Mouse (Mus musculus): ENCODE results near the gene Rbm5. TPM values are rescaled to one million over a fixed set of nuclear protein-coding genes. Genes with fewer than 3 reads are reported as not detected.

Rbm5 gene
- polyA plus RNA-seq, 1 experiment = 118 TPM

DNA sequence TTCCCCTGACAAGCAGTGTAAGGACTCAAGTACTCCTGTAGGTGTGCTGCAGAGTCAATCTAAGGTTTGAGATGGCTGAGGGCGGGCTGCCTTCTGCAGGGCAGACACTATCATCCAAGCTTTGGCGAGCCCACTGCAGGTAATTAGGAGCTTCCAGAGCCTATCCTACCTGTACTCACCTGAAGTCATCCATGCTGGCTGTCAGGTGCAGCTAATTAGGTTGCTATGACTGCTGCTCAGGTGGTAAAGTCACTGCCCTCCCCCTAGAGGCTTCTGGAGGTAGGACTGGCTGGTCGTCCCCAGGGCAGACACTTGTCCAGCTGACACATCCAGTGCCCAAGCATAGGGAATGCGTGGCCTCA is 32.0 kb downstream of the Rbm5 start:
- WGBS = 72% methylated on average over 4 of the region's 4 CpGs
- TF ChIP-seq CTCF (IDR thresholded peaks at IDR 0.05; ENCODE audit: control insufficient read depth, insufficient read depth, low read length) (peak; percentile 30; the same call in 1 of the 2 replicates), POLR2A (IDR thresholded peaks at IDR 0.05; ENCODE audit: borderline replicate concordance, control insufficient read depth, low read depth, low read length) (no peak)
- Histone ChIP-seq H3K4me3 (replicated peaks; ENCODE audit: control insufficient read depth, low read depth, low read length) (no peak overlapping the region), H3K27ac (ENCODE audit: control insufficient read depth, insufficient read depth, low read depth, low read length, poor library complexity) (no peak overlapping the region), H3K4me1 (ENCODE audit: control insufficient read depth, insufficient read depth, low read length) (no peaks in the 10 kb centered on the region)

- H3K4me3 ChIP-seq (replicated peaks; ENCODE audit: control insufficient read depth, low read depth, low read length) = no peak overlapping the region
- TF ChIP-seq CTCF (IDR thresholded peaks at IDR 0.05; ENCODE audit: control insufficient read depth, insufficient read depth, low read length) = peak; percentile 98
- TF ChIP-seq POLR2A (IDR thresholded peaks at IDR 0.05; ENCODE audit: borderline replicate concordance, control insufficient read depth, low read depth, low read length) = no peak
- H3K4me1 ChIP-seq (ENCODE audit: control insufficient read depth, insufficient read depth, low read length) = no peaks in the 10 kb centered on the region
- no peak overlapping the region for H3K27ac ChIP-seq (ENCODE audit: control insufficient read depth, insufficient read depth, low read depth, low read length, poor library complexity)
- WGBS = 23% methylated on average over 7 of the region's 7 CpGs
Measured at GRCm38 (mm10) chr9:107738020-107738840, 32.6 kb downstream of the Rbm5 start.

DNA sequence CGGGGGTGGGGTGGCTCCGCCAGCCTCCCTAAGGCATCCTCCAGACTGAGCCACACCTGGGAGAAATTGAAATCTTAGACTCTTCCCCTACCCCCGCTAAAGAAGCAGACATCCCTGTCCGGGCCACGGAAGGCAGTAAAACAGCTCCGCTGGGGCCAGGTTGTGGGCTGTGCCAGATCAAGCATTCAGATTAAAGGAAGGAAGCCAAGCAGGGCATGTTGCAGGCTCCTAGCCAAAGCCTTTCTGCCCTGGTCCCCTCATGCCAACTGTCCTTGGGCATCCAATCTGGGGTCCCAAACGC is 34.7 kb downstream of the Rbm5 start:
- no peaks in the 10 kb centered on the region for H3K4me1 ChIP-seq (ENCODE audit: control insufficient read depth, insufficient read depth, low read length)
- TF ChIP-seq CTCF (IDR thresholded peaks at IDR 0.05; ENCODE audit: control insufficient read depth, insufficient read depth, low read length) (no peak), POLR2A (IDR thresholded peaks at IDR 0.05; ENCODE audit: borderline replicate concordance, control insufficient read depth, low read depth, low read length) (no peak)
- WGBS = under 1% methylated on average over 7 of the region's 7 CpGs
- no peak overlapping the region for H3K27ac ChIP-seq (ENCODE audit: control insufficient read depth, insufficient read depth, low read depth, low read length, poor library complexity)
- no peak overlapping the region for H3K4me3 ChIP-seq (replicated peaks; ENCODE audit: control insufficient read depth, low read depth, low read length)

- TF ChIP-seq POLR2A (IDR thresholded peaks at IDR 0.05; ENCODE audit: borderline replicate concordance, control insufficient read depth, low read depth, low read length) (no peak), CTCF (IDR thresholded peaks at IDR 0.05; ENCODE audit: control insufficient read depth, insufficient read depth, low read length) (no peak)
- Histone ChIP-seq H3K4me3 (replicated peaks; ENCODE audit: control insufficient read depth, low read depth, low read length) (no peak overlapping the region), H3K4me1 (ENCODE audit: control insufficient read depth, insufficient read depth, low read length) (no peaks in the 10 kb centered on the region), H3K27ac (ENCODE audit: control insufficient read depth, insufficient read depth, low read depth, low read length, poor library complexity) (no peak overlapping the region)
- WGBS = 13% methylated on average over 17 of the region's 17 CpGs
Measured at GRCm38 (mm10) chr9:107735356-107736184, 35.2 kb downstream of the Rbm5 start.

- H3K4me1 ChIP-seq (ENCODE audit: control insufficient read depth, insufficient read depth, low read length) = no peaks in the 10 kb centered on the region
- H3K4me3 ChIP-seq (replicated peaks; ENCODE audit: control insufficient read depth, low read depth, low read length) = no peak overlapping the region
- TF ChIP-seq POLR2A (IDR thresholded peaks at IDR 0.05; ENCODE audit: borderline replicate concordance, control insufficient read depth, low read depth, low read length) = no peak
- TF ChIP-seq CTCF (IDR thresholded peaks at IDR 0.05; ENCODE audit: control insufficient read depth, insufficient read depth, low read length) = no peak
- 61% methylated on average over 7 of the region's 7 CpGs for WGBS
- H3K27ac ChIP-seq (ENCODE audit: control insufficient read depth, insufficient read depth, low read depth, low read length, poor library complexity) = no peak overlapping the region
Measured at GRCm38 (mm10) chr9:107734567-107734971, 36.2 kb downstream of the Rbm5 start.

DNA sequence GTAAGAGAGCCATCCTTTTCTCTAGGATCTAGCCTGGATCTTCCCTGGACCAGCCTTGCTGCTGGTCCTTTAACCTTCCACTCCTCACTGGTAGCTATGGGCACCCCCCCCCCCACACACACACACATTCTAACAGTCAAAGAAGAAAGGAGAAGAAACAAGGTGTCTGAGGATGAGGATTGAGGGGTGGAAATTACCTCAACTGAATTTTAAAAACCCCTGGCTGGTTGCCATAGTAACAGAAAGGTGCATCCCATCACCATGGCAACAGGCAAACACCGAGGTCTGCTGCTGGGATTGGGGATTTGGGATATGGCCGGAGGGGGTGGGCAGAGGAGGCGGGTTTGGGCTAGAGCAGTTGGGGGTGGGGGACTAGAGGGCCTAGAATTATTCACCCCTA is 41.1 kb downstream of the Rbm5 start:
- Histone ChIP-seq H3K27ac (ENCODE audit: control insufficient read depth, insufficient read depth, low read depth, low read length, poor library complexity) (no peak overlapping the region), H3K4me3 (replicated peaks; ENCODE audit: control insufficient read depth, low read depth, low read length) (no peak overlapping the region), H3K4me1 (ENCODE audit: control insufficient read depth, insufficient read depth, low read length) (no peaks in the 10 kb centered on the region)
- WGBS = 77% methylated on average over 3 of the region's 3 CpGs
- no peak for TF ChIP-seq POLR2A (IDR thresholded peaks at IDR 0.05; ENCODE audit: borderline replicate concordance, control insufficient read depth, low read depth, low read length)
- no peak for TF ChIP-seq CTCF (IDR thresholded peaks at IDR 0.05; ENCODE audit: control insufficient read depth, insufficient read depth, low read length)

GRCm38 (mm10) chr9:107728919-107729670 is 41.7 kb downstream of the Rbm5 start:
- H3K4me1 ChIP-seq (ENCODE audit: control insufficient read depth, insufficient read depth, low read length) = peaks cover 1% of the 10 kb centered on the region; the same call in 1 of the 2 replicates
- no peak for TF ChIP-seq CTCF (IDR thresholded peaks at IDR 0.05; ENCODE audit: control insufficient read depth, insufficient read depth, low read length)
- WGBS = 58% methylated on average over 6 of the region's 6 CpGs

DNA sequence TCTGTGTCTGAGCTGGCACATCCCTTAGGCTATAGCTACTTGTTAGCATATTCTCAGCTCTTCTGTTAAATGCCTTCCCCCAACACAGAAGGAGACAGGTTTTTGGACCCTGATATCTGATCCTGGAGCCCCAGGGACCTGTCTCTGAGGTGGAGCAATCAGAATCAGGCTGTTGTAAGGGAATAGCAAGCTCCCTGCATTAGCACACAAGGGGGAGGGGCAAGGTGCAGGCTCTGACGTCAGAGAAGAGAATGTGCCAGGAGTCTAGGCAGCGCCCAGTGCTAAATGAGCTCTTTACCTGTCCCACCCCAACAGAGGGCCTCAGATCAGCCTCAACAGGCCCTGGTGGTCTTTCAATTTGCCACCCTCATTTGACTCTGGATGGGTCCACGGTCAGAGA is 43.8 kb downstream of the Rbm5 start:
- TF ChIP-seq POLR2A (IDR thresholded peaks at IDR 0.05; ENCODE audit: borderline replicate concordance, control insufficient read depth, low read depth, low read length) (no peak), CTCF (IDR thresholded peaks at IDR 0.05; ENCODE audit: control insufficient read depth, insufficient read depth, low read length) (no peak)
- Histone ChIP-seq H3K4me3 (replicated peaks; ENCODE audit: control insufficient read depth, low read depth, low read length) (no peak overlapping the region), H3K27ac (ENCODE audit: control insufficient read depth, insufficient read depth, low read depth, low read length, poor library complexity) (no peak overlapping the region), H3K4me1 (ENCODE audit: control insufficient read depth, insufficient read depth, low read length) (peaks cover 1% of the 10 kb centered on the region; the same call in 1 of the 2 replicates)
- WGBS = 59% methylated on average over 3 of the region's 3 CpGs

More at GRCm38 (mm10) chr9:107728919-107729670, 41.7 kb downstream of the Rbm5 start:
- Histone ChIP-seq H3K27ac (ENCODE audit: control insufficient read depth, insufficient read depth, low read depth, low read length, poor library complexity) (no peak overlapping the region), H3K4me3 (replicated peaks; ENCODE audit: control insufficient read depth, low read depth, low read length) (no peak overlapping the region)

All from bone marrow, adult 2 months (tissue).